Mouse (Mus musculus) liver, adult (tissue): ENCODE measurements around the gene Dnajb14.

ENCODE experiments used
- GATA4 ChIP-seq: IDR thresholded peaks from 2 replicates; pipeline ENCODE4 v1.6.1; 2014; ENCODE audit warnings: mild to moderate bottlenecking, low read length; ENCODE audit not compliant: insufficient replicate concordance

Dnajb14 gene

DNA sequence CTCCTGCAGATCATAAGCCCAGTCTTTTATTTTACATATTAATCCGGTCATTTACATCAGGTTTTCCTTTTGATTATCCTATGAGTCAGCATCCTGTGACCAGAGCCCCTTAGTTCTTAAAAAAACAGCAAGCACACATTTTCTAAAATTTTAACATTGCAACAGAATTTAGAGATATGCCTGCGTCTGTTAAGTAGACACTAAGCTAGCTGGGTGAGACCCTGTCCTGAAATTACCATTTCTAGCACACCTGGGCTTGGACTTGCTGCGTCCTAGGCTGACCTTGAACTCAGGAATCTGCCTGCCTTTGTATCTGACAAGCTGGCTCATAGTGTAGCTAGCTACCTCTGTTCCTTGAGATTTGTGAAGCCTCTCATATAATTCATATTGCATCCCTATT, 62.5 kb downstream of the Dnajb14 start:
- no peak for TF ChIP-seq GATA4

DNA sequence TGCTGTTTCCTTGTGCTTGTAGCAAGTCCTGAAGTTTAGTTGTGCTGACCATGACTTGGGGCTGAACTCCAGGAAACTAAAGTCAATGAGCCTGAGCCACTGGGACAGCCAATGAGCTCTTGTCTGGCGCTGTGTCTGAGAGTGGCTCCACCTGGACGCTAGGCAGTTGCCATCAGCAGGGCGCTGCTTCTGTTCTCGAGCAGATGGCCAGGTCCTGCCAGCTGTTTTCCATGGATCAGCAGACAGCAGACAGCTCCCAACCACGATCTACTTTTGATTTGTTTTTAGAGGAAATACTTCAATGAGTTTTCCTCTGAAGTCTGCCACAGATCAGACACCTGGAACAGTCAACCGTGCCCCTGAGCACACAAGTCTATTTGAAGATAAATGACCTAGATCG, 65.3 kb downstream of the Dnajb14 start:
- no peak for TF ChIP-seq GATA4

DNA sequence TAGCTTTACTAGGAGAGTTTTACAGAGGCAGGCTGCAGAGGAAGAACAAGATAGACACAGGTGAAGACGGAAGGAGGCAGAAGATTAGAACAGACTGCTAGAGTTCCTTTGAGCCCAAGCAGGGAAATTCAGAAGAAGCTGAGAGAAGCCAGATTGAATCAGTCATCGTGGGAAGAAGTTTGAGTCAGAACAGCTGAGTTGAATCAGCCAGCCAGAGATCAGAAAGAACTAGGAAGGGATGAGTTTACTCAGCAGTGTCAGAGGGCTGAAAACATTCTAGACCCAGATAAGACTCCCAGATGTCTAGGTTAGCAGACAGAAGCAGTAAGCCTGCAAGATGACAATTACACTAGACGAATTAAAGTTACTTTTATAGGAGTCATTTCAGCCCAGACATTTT, 66.5 kb downstream of the Dnajb14 start:
- no peak for TF ChIP-seq GATA4

DNA sequence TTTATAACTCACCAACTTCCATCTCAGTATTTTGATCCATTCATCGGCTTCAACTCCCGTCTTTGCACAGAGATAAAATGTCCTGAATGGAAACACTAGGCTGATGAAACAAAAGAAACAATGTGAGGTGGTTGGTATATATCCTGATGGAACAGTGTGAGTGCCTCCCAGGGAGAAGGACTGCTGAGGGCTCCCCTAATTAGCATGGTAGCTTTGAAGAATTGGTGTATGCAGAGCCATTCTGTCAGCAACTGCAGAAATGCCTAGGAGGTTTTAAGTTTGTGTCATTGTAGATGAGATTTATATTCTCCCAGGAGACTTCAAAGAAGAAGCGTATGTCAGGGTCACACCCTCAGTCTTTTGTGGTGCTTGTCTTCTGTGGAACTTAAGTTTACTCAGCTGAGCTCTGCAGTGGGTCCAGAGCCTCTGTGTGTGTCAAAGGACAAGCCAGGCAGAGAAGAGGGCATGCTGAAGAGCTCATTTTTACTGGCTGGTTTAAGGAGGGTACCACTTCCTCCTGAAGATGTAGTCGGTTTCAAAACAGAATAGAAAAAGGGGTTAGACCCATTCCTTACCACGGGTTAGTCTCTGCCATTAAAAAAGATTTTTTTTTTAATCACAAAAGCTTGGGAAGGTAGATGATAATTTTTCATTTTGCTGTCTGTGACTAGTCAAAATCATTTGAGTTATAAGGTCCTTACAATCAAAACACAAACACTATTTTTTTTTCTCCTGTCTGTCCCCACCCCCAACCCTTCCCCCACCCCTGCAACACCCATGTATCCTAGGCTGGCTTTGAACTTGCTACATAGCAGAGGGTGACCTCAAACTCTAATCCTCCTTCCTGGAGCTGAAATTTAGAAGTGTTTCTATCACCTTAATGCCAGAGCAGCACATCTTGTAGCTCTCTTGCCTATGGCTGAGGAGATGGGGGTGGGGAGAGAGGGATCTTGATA, 68.4 kb downstream of the Dnajb14 start:
- no peak for TF ChIP-seq GATA4

DNA sequence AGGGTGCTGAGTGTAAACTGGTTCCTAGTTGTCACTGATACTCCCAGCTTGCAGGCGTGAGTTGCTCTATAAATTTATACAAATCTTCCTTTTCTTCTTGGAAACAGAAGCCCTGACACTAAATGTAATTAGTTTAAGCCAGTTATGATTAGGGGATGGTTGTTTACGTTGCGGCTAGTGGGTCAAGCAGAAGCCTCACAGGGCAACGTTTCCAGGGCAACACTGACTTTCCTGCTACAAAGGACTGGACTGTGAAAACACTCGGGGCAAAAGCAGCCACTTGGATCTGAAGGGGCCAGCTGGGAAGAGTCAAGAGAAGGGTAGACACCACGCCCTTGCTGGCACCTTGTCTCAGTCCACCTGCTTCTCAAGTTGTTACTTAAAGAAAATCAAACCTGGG, 69.1 kb downstream of the Dnajb14 start:
- no peak for TF ChIP-seq GATA4

DNA sequence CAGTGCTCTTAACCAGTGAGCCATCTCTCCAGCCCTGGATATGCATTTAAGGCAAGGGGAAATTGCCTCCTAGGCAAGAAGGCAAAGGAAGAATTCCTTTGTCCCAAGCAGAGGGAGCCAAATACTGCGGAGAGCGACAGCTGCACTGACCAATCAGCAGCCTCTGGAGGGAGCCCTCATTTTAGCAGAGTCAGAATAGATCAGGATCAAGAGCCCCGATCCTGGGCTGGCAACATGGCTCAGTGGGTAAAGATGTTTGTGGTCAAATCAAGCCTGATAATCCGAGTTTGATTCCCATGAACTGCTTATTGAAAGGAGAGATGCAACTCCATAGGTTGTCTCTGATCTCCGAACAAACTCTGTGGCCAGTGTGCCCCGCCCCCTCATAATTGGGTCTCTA, 71.1 kb downstream of the Dnajb14 start:
- no peak for TF ChIP-seq GATA4

DNA sequence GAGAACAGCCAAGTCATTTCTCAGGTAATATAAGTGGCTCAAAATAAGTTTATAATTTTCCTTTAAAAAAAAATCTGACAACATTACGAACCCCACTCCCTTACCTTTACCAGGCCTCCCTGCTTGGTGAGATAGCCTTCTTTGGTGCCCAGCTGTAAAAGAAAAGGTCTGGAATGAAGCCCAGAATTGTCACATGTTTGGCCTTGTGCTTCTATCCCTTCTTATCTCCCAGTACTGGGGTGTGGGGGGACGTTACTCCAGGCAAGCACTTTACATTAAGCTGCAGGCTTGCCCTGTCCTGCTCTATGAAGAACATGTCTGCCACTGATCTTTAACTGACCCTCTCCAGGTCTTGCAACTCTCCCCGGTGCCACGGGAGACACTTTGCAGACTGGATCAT, 73.3 kb downstream of the Dnajb14 start:
- TF ChIP-seq GATA4, result no peak

DNA sequence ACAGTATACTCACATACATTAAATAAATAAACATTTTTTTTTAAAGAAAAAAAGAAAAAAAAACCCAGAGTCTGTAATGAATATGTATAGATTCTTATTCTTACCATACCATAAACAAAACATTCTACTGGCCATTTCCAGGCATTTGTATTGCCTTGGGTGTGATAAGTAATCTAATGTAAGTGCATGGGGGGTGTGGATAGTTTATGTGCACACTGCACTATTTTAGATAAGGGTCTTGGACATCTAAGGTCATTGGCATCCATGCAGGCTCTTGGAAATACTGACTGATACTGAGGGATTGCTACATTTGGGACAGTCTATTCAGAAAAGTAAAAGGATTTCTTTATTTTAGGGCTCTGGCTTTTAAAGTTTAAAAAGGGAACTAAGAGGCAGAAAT, 74.1 kb downstream of the Dnajb14 start:
- no peak for TF ChIP-seq GATA4

DNA sequence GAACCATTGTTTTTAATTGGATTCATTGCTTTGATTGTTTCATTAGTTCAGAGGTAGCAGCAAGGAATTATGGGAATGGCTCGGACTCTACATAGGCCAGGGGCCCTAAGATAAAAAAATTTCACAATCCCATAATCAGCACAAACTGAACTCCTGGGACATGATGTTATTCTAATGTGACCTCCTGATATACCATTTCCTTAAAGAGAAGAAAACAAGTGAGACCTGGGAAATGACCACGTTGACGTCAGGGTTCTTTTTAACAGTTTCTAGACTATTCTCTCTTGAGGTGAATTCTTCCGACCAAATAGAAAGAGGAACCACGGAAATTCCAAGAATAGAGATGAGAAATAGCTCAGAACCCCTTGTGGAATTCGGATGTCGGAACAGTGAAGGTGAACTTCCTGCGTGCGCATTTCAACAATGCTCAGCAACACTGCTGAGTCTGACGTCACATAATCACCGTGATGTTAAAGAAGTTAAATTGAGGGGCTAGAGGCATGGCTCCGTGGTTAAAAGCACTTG, 74.7 kb downstream of the Dnajb14 start:
- peak; percentile 71; the same call in 1 of the 2 replicates for TF ChIP-seq GATA4

DNA sequence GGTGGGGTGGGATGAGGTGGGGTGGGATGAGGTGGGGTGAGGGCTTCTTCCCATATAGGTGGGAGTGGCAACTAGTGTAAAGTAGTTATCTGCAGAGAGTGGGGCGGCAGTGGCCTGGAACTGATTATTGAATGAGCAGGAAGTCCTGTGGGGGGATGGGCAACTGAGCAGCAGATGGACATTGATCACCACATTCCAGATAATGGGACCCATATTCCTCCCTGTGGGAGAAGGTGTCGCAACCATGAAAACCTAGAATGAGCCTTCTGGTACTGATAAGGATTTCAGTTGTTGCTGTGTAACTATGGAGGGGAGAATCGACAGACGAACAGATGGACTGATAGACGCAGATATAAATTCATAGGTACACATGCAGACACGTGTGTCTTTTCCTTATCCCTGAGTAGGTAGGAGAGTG, 76.3 kb downstream of the Dnajb14 start:
- TF ChIP-seq GATA4, result no peak

DNA sequence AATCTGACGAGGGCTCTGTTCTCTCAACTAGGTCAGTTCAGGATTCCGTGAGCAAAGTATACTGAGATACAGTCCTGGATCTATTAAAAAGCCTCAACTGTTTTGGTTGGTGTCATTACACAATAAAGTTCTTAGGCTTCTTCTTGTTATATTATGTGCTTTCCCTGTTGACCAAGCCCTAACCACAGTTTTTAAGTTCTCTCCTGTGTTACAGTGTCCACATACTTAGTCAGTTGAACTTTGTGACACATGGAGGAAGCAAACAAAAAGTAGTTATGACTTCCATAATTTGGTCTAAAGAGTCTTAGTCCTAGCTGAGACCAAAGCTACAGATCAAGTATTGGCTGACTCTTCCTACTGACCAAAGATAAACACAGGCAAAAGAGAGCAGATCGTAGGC, 79.4 kb downstream of the Dnajb14 start:
- TF ChIP-seq GATA4, result no peak

DNA sequence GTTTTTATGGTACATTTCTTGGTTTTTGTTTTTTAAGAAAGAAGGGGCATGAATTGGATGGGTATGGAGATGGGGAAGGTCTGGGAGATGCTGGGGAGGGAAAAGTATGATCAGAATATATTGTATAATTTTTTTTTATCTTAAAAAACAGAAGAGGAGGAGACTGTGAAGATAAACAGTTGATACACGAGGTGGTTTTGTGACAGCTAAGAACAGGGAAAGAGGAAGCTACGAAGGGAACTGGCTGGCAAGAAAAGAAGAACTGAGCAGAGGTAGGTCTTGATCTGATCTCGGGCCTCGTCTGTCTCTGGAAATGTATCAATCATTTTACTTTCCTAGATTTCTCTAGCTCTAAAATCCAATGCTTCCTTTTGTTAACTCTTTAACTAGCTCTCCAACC, 80.0 kb downstream of the Dnajb14 start:
- TF ChIP-seq GATA4, result no peak

DNA sequence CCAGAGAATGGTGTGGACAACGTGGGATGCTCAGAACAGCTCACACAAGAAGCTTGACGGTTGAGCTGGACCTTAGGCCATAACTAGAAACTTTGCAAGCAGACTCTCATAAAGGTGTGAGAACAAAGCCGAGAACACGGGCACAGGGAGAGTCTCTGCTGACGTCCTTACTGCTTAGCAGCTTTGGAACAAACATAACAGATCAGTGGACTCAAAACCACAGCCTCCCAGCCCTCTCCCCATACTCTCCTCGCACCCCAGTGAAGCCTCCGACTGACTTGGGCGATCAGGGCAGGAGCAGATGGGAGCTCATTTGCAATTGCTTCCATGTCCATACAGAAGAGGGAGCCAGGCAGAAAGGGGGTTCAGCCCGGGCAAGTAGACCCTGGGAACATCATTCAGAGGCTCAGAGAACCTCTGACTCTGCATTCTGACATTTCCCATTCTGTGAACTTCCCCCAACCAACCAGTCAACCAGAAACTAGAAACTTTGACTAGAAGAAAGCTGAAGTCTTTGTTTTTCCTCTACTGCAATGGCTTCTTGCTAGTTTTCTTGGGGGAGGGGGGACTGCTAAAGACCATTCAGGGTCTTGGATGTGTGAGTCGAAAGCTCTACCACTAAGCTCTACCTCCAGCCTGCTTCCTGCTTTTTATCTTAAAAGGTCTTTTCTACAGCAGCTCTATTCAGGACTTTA, 82.9 kb downstream of the Dnajb14 start:
- no peak for TF ChIP-seq GATA4

DNA sequence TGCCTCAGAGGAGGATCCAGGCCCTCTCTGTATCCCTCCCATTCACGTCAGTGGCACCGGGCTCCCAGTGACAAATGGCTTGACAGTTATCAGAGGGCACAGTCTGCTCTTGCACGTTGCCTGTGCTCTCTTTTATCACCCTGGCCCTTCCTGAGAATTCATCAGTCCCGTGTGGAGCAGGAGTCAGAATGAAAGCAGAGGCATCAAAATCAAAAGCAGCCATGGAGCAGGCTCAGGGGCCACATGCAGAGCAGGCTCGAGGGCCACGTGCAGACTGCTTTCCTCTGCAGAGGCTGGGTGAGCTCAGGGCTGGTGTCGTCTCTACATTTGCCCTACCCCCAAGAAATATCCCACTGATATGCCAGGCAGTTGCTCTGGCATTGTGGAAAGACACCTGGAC, 84.3 kb downstream of the Dnajb14 start:
- TF ChIP-seq GATA4, result no peak

DNA sequence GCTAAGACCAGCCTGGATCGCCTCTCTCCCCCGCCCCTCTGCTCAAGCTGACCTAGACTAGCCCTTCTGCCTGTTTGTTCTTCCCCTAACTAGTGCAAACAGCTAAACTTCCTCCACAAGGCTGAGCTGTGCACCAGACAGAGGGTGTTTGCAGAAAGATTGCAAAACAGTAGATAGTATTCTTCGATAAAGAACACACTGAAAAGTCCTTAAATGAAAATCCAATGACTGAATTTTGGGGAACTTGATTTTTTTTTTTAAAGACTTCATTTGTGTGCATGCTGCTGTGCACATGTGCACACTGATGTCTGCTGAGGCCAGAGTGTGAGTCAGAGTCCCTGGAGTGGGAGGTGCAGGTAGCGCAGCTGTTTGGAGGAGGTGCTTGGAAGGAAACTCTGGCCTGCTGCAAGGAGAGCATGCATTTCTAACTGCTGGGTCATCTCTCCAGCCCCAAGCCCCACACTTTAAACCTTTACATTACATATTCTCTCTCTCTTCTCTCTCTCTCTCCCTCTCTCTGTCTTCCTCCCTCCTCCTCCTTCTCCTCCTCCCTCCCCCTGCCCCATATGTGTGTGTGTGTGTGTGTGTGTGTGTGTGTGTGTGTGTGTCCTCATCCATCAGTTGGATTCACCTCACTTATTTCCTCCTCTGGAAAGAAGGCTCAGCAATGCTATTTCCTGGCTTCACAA, 84.9 kb downstream of the Dnajb14 start:
- TF ChIP-seq GATA4, result no peak

DNA sequence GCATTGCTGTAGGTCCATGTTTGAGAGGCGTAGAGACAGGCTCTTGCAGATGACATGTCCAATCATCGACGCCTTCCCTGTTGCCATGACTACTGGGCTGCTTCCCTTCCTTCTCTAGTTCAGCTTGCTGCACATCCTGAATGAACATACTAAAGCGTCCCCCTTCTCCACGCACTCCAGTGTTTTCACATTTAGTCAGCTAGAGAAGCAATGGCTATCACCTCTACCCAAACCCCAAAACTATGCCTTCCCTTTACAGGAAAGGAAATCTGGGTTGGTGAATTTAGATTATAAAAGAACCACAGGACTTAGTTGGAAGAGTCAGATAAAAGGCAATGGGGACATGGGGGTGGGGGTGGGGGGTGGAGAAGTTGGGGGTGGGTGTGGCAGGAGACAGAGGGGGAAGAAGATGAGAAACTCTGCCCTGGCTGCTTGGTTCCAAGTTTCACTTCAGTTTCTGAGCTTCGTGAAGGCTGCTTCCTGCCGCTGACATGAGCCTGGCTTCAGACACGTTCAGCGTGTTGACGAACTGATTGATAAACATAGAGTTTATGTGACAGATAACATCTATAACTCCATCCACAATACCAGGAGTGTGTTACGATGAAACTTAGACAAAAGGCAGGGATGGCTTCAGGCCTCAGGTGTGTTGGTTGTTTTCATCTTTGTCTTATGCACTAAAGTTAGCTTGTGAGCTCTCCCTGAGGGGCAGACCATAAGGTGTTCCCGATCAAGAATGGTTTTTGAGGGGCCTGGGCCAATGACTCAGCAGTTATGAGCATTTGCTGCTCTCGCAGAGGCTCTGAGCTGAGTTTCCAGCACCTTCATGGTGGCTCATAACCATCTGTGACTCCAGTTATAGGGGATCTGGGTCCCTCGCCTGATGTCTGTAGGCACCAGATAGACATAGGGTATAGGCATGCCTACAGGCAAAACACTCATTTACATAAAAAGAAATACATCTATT, 85.7 kb downstream of the Dnajb14 start:
- no peak for TF ChIP-seq GATA4
